Mouse (Mus musculus): ENCODE measurements around the gene Irak4. TPM values are rescaled to one million over a fixed set of nuclear protein-coding genes. Genes with fewer than 3 reads are reported as not detected.

Irak4 gene
- total RNA-seq, 2 experiments from 2014 or later = 2.3 to 2.6 TPM

- Histone ChIP-seq H3K4me3 (no peak overlapping the region), H3K27ac (no peak overlapping the region)
- DNase-seq = no peak
- TF ChIP-seq CTCF (IDR thresholded peaks at IDR 0.05) = no peak
- intact Hi-C loops (cut with DNase I) = no loop called here
Measured at GRCm38 (mm10) chr15:94532956-94533355, 10.5 kb upstream of the Irak4 start.

GRCm38 (mm10) chr15:94535521-94535920 lies 7.9 kb upstream of the Irak4 start:
- no peak overlapping the region for H3K4me3 ChIP-seq
- H3K27ac ChIP-seq = no peak overlapping the region
- no peak for DNase-seq
- no peak for TF ChIP-seq CTCF (IDR thresholded peaks at IDR 0.05)
- intact Hi-C loops (cut with DNase I) = no loop called here

GRCm38 (mm10) chr15:94539296-94539695 lies 4.1 kb upstream of the Irak4 start:
- DNase-seq = no peak
- H3K27ac ChIP-seq = no peak overlapping the region
- intact Hi-C loops (cut with DNase I) = no loop called here
- no peak for TF ChIP-seq CTCF (IDR thresholded peaks at IDR 0.05)
- H3K4me3 ChIP-seq = no peak overlapping the region

- intact Hi-C loops (cut with DNase I) = no loop called here
- TF ChIP-seq CTCF (IDR thresholded peaks at IDR 0.05) = no peak
- Histone ChIP-seq H3K27ac (peak overlapping the region; percentile 90), H3K4me3 (peak overlapping the region; percentile 92)
- DNase-seq = no peak
Measured at GRCm38 (mm10) chr15:94542567-94543408, 655 bp upstream of the Irak4 start.

GRCm38 (mm10) chr15:94544052-94544636 lies 701 bp downstream of the Irak4 start:
- no peak for DNase-seq
- TF ChIP-seq CTCF (IDR thresholded peaks at IDR 0.05) = no peak
- Histone ChIP-seq H3K4me3 (peak overlapping the region; percentile 92), H3K27ac (peak overlapping the region; percentile 90)
- intact Hi-C loops (cut with DNase I) = no loop called here

- DNase-seq = no peak
- no peak overlapping the region for H3K4me3 ChIP-seq
- no peak overlapping the region for H3K27ac ChIP-seq
- no peak for TF ChIP-seq CTCF (IDR thresholded peaks at IDR 0.05)
- intact Hi-C loops (cut with DNase I) = no loop called here
Measured at GRCm38 (mm10) chr15:94544844-94545243, 1.4 kb downstream of the Irak4 start.

GRCm38 (mm10) chr15:94553536-94553935 lies 10.1 kb downstream of the Irak4 start:
- TF ChIP-seq CTCF (IDR thresholded peaks at IDR 0.05) = no peak
- no peak for DNase-seq
- Histone ChIP-seq H3K4me3 (no peak overlapping the region), H3K27ac (no peak overlapping the region)
- intact Hi-C loops (cut with DNase I) = loop anchor here (10.0 kb wide), 1 partner anchor 1021 kb away; no protein-coding TSS in a partner anchor

- DNase-seq = peak; percentile 83
- Histone ChIP-seq H3K27ac (no peak overlapping the region), H3K4me3 (no peak overlapping the region)
- peak; percentile 99 for TF ChIP-seq CTCF (IDR thresholded peaks at IDR 0.05)
- intact Hi-C loops (cut with DNase I) = loop anchor here (1.0 to 10.0 kb wide), 2 partner anchors 104 to 1017 kb away; no protein-coding TSS in a partner anchor
Measured at GRCm38 (mm10) chr15:94557442-94557841, 14.0 kb downstream of the Irak4 start.

GRCm38 (mm10) chr15:94558895-94559656 lies 15.6 kb downstream of the Irak4 start:
- no peak for DNase-seq
- intact Hi-C loops (cut with DNase I) = loop anchor here (2.0 to 10.0 kb wide), 2 partner anchors 42 to 1016 kb away; no protein-coding TSS in a partner anchor
- no peak overlapping the region for H3K4me3 ChIP-seq
- no peak for TF ChIP-seq CTCF (IDR thresholded peaks at IDR 0.05)
- no peak overlapping the region for H3K27ac ChIP-seq

GRCm38 (mm10) chr15:94564909-94565308 lies 21.5 kb downstream of the Irak4 start:
- H3K27ac ChIP-seq = no peak overlapping the region
- DNase-seq = no peak
- no peak overlapping the region for H3K4me3 ChIP-seq
- TF ChIP-seq CTCF (IDR thresholded peaks at IDR 0.05) = no peak
- intact Hi-C loops (cut with DNase I) = no loop called here

GRCm38 (mm10) chr15:94565854-94566253 lies 22.4 kb downstream of the Irak4 start:
- no peak for TF ChIP-seq CTCF (IDR thresholded peaks at IDR 0.05)
- intact Hi-C loops (cut with DNase I) = no loop called here
- Histone ChIP-seq H3K27ac (no peak overlapping the region), H3K4me3 (no peak overlapping the region)
- DNase-seq = no peak

- intact Hi-C loops (cut with DNase I) = no loop called here
- Histone ChIP-seq H3K4me3 (no peak overlapping the region), H3K27ac (no peak overlapping the region)
- no peak for DNase-seq
- TF ChIP-seq CTCF (IDR thresholded peaks at IDR 0.05) = no peak
Measured at GRCm38 (mm10) chr15:94568496-94569182, 25.2 kb downstream of the Irak4 start.

Data from gastrocnemius, adult 2 months (tissue).